Mouse (Mus musculus) liver, embryonic 14.5 days (tissue): ENCODE data around the gene Nceh1. TPM values are rescaled to one million over a fixed set of nuclear protein-coding genes. Genes with fewer than 3 reads are reported as not detected.
A peak's percentile ranks its signal among the peaks of the same experiment; 100 is the strongest.

Source experiments
- ATAC-seq: fragments of 200-750 bp; cut with Nextera tagmentation; 2 replicates; pipeline ENCODE4 v1.8.0; 2017; ENCODE audit warnings: moderate number of reproducible peaks, mild to moderate bottlenecking, moderate library complexity; ENCODE audit not compliant: insufficient read depth
- DNase-seq, 3 experiments: peaks; one replicate each; pipeline ENCODE4 v3.0.0-alpha.2; 2012 to 2013; ENCODE audit warnings: low read depth in 3 of 3, low spot score in 3 of 3
- H3K27ac ChIP-seq: fragments of 300-500 bp; sonication (generic); 2 replicates; pipeline ENCODE4 v1.5.1; 2014; ENCODE audit warnings: moderate library complexity, mild to moderate bottlenecking, control low read depth, inconsistent platforms
- H3K27me3 ChIP-seq: fragments of 300-500 bp; sonication (generic); 2 replicates; pipeline ENCODE4 v1.6.1; 2014; ENCODE audit warnings: mild to moderate bottlenecking, low read length, moderate library complexity; ENCODE audit not compliant: control insufficient read depth, insufficient read depth
- H3K36me3 ChIP-seq: fragments of 300-500 bp; sonication (generic); replicated peaks from 2 replicates; pipeline ENCODE4 v1.6.1; 2014; ENCODE audit warnings: low read depth; ENCODE audit not compliant: control insufficient read depth, insufficient read depth
- H3K4me1 ChIP-seq, 2 experiments: fragments of 200-500 bp in 1 of 2; fragments of 300-500 bp in 1 of 2; sonication (generic) in 1 of 2; replicated peaks; 2 replicates each; pipeline ENCODE4 v1.6.1; 2012 to 2014; ENCODE audit warnings: antibody characterized with exemption in 1 of 2, inconsistent platforms in 1 of 2, low read length in 1 of 2; ENCODE audit not compliant: control insufficient read depth in 2 of 2, insufficient read depth in 2 of 2
- H3K4me2 ChIP-seq: fragments of 300-500 bp; sonication (generic); 2 replicates; pipeline ENCODE4 v1.6.1; 2014; ENCODE audit warnings: low read depth, mild to moderate bottlenecking, control low read depth, moderate library complexity
- H3K4me3 ChIP-seq, 2 experiments: fragments of 200-500 bp in 1 of 2; fragments of 300-500 bp in 1 of 2; sonication (generic) in 1 of 2; 2 replicates each; pipeline ENCODE4 v1.5.1; 2012 to 2014; ENCODE audit warnings: low read depth in 2 of 2, low read length in 2 of 2, mild to moderate bottlenecking in 2 of 2, control low read depth in 1 of 2, inconsistent platforms in 1 of 2, moderate library complexity in 1 of 2; ENCODE audit not compliant: insufficient read depth in 1 of 2
- H3K9ac ChIP-seq: fragments of 300-500 bp; sonication (generic); replicated peaks from 2 replicates; pipeline ENCODE4 v1.6.1; 2014; ENCODE audit warnings: mild to moderate bottlenecking, control low read depth, moderate library complexity
- H3K9me3 ChIP-seq: fragments of 300-500 bp; sonication (generic); 2 replicates; pipeline ENCODE4 v1.6.1; 2016; ENCODE audit warnings: low read length, mixed read lengths; ENCODE audit not compliant: control insufficient read depth
- CTCF ChIP-seq: IDR thresholded peaks from 2 replicates; pipeline ENCODE4 v1.5.1; 2016; ENCODE audit warnings: antibody characterized with exemption, low read depth, control low read depth
- EP300 ChIP-seq: IDR thresholded peaks from 2 replicates; pipeline ENCODE4 v1.6.1; 2016; ENCODE audit warnings: antibody characterized with exemption, low read depth
- WGBS: fragments of 180-500 bp; shearing (Covaris S2); extraction: QIAGEN DNeasy Blood & Tissue Kit; methylation state at CpG from one replicate; pipeline ENCODE4 v1.1.7; 2014; ENCODE audit not compliant: insufficient replicate concordance; 5-methylcytosine and 5-hydroxymethylcytosine counted together
- polyA plus RNA-seq, 2 experiments: library from polyadenylated mRNA; depleted of rRNA in 1 of 2; stranded (reverse) in 1 of 2; unstranded in 1 of 2; fragments of >200 nt; fragmentation: Nextera tagmentation in 1 of 2; extraction: Ambion mirVana in 1 of 2; gene quantifications; 2 replicates each; pipeline versions ENCODE4 v1.2.1 to v1.2.3; 2012 to 2014

The Nceh1 gene
- 0.74 and 1.2 TPM in 2 replicates for polyA plus RNA-seq (2012; rRNA removed)
- 3.0 and 3.2 TPM in 2 replicates for polyA plus RNA-seq (2014; fragmentation: Nextera tagmentation; extraction: Ambion mirVana)

GRCm38 (mm10) chr3:27182733-27183600, at the start of gene Nceh1:
TSS of gene Nceh1 (plus strand) at chr3:27182965.
- H3K9me3 ChIP-seq, result no peaks in the 10 kb centered on the region
- no peaks in the 10 kb centered on the region for H3K27me3 ChIP-seq
- H3K27ac ChIP-seq, result no peak within 1 kb of the TSS
- H3K36me3 ChIP-seq, result no peaks in the 10 kb centered on the region
- DNase-seq, result peak; percentile 66 to 74 (median 66)
- ATAC-seq, result peak; percentile 91
- under 1% methylated on average over 54 of the region's 54 CpGs for WGBS
- H3K4me3 ChIP-seq, result peak within 1 kb of the TSS; percentile 63 to 65
- peaks cover 0 to 4% of the 10 kb centered on the region in 2 experiments; a peak in 2 of 4 replicates for H3K4me1 ChIP-seq
- peak within 1 kb of the TSS; percentile 56 for H3K9ac ChIP-seq
- TF ChIP-seq CTCF, result peak; percentile 97
- TF ChIP-seq EP300, result no peak
- H3K4me2 ChIP-seq, result peak within 1 kb of the TSS; percentile 91

- no peaks in the 10 kb centered on the region for H3K9me3 ChIP-seq
- WGBS, result 84% methylated on average over 7 of the region's 8 CpGs
- H3K9ac ChIP-seq, result no peak overlapping the region
- ATAC-seq (no peak), DNase-seq (no peak)
- no peak overlapping the region for H3K4me2 ChIP-seq
- H3K4me3 ChIP-seq, result no peak overlapping the region
- no peaks in the 10 kb centered on the region for H3K27me3 ChIP-seq
- TF ChIP-seq CTCF, result no peak
- TF ChIP-seq EP300, result no peak
- peaks cover 75% of the 10 kb centered on the region for H3K36me3 ChIP-seq
- no peaks in the 10 kb centered on the region for H3K4me1 ChIP-seq
- H3K27ac ChIP-seq, result no peak overlapping the region
These were observed 42.7 kb upstream of the Nceh1 start for GRCm38 (mm10) chr3:27140101-27140500.

DNA sequence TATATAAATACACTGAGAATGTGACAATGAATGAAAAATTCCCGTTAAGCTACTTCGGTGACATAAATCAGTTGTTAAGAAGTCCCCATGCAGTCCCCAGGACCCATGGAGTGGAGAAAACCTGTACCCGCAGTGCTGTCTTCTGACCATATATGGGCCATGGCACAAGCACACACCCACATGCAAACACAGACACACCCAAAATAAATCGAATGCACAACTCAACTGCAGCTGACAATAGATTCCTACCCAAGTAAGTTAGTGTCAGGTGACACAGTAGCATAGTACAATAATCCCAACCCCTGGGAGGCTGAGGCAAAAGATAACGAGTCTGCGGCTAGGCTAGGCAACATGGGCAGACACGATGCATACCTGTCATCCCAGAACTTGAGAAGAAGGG, 39.2 kb upstream of the Nceh1 start:
- no peak for TF ChIP-seq EP300
- no peak for TF ChIP-seq CTCF
- Histone ChIP-seq H3K4me3 (no peak overlapping the region), H3K9ac (no peak overlapping the region), H3K4me1 (no peaks in the 10 kb centered on the region), H3K4me2 (no peak overlapping the region), H3K36me3 (peaks cover 70% of the 10 kb centered on the region), H3K27me3 (no peaks in the 10 kb centered on the region), H3K9me3 (no peaks in the 10 kb centered on the region), H3K27ac (no peak overlapping the region)
- ATAC-seq, result no peak
- WGBS, result 81% methylated on average over 7 of the region's 7 CpGs
- no peak for DNase-seq

DNA sequence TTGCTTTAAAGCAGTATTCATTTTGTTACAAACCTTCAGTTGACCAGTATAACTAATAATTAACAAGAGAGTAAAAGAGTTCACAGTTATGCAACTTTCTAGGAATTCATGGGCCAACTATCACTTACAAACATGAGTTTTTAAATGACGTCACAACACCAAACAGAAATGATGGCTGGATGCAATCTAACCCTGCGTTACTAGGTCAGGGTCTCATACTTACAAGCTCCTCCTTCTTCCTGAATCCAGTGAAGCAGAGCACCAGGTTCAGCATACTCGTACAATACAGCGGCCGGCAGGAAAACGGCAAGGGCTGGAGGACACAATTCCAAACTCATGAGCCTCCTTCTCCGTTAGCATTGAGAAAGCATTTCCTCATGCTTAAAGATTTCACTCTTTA, 37.0 kb upstream of the Nceh1 start:
- H3K9me3 ChIP-seq, result no peaks in the 10 kb centered on the region
- H3K36me3 ChIP-seq, result peaks cover 71% of the 10 kb centered on the region
- no peak overlapping the region for H3K9ac ChIP-seq
- ATAC-seq (no peak), DNase-seq (no peak)
- H3K4me2 ChIP-seq, result no peak overlapping the region
- no peak overlapping the region for H3K4me3 ChIP-seq
- H3K27me3 ChIP-seq, result no peaks in the 10 kb centered on the region
- TF ChIP-seq CTCF, result no peak
- no peak for TF ChIP-seq EP300
- no peak overlapping the region for H3K27ac ChIP-seq
- 82% methylated on average over 7 of the region's 7 CpGs for WGBS
- no peaks in the 10 kb centered on the region; a peak in 1 of 4 replicates for H3K4me1 ChIP-seq

- TF ChIP-seq CTCF (no peak), EP300 (no peak)
- Histone ChIP-seq H3K27me3 (no peaks in the 10 kb centered on the region), H3K4me3 (peak overlapping the region; percentile 74 to 76), H3K4me1 (peaks cover 13 to 24% of the 10 kb centered on the region in 2 experiments), H3K9ac (peak overlapping the region; percentile 95), H3K4me2 (peak overlapping the region; percentile 95), H3K36me3 (peaks cover 30% of the 10 kb centered on the region), H3K9me3 (no peaks in the 10 kb centered on the region), H3K27ac (peak overlapping the region; percentile 71)
- DNase-seq (peak in 1 of 3 experiments; percentile 36), ATAC-seq (peak; percentile 45)
- WGBS, result 0% methylated on average over 29 of the region's 31 CpGs
These were observed 29.5 kb upstream of the Nceh1 start for GRCm38 (mm10) chr3:27153191-27153671.
